Mouse (Mus musculus) lung, adult 18-20 months (tissue): ENCODE results near the gene Acvr2b.

Experiments used
- DNase-seq, 2 experiments: peaks; one replicate each; pipeline ENCODE4 v3.0.0; 2022; ENCODE audit warnings: mixed read lengths in 2 of 2

Acvr2b gene

DNA sequence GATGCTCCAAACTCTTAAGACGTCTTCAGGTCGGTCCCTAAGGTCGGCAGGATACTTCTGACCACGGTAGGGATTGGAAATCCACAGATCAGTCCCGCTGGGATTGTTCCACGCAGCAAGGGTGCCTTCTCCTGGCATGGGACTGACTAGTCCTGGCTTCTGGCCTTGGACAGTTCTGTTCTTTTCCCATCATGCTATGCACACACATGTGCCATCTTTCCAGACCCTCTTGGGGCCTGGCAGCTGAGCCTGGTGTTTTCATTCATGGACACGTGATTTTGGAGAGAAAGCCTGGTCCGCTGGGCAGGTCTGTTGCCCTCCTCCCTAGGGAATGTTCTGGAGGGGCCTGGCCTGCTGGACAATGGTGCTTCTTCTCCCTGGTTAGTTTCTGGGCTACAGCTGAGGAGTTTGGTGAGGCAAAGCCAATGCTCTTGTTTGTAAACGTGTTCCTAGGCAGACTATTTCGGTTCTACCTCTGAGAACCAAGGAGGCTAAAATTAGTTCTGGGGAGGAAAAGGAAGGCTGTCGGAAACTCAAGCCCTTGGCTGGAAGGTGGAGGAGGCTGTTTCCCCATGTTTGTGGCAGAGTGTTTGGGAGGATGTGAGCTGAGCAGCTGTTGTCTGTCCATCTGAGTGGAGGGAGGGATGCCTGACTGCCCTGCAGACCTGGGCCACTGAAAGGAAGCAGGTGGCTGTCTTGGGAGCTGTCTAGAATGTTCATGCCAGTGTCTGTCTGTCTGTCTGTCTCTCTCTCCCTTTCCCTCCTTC, 7.2 kb downstream of the Acvr2b start:
- no peak for DNase-seq

- DNase-seq, result no peak
Observed at GRCm38 (mm10) chr9:119409864-119410263, 7.9 kb downstream of the Acvr2b start.

DNA sequence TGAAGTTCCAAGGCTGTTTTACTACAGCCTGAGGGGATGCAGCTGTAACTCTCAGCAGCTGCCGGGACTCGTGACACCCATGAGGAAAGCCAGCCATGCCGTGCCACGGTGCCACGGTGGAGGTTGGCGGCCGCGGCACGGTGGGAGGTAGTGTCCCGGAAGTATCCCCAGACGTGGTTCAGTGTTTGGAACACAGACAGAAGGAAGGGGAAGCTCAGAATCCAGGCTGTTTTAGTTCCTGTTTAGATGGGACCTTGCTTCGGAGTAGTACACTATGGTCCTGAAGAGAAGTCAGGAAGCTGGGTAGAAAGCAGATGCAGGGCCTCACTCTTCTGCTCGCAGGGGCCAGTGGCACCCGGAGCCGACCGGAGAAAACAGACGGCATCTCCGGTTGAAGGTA, 16.1 kb downstream of the Acvr2b start:
- no peak for DNase-seq

DNA sequence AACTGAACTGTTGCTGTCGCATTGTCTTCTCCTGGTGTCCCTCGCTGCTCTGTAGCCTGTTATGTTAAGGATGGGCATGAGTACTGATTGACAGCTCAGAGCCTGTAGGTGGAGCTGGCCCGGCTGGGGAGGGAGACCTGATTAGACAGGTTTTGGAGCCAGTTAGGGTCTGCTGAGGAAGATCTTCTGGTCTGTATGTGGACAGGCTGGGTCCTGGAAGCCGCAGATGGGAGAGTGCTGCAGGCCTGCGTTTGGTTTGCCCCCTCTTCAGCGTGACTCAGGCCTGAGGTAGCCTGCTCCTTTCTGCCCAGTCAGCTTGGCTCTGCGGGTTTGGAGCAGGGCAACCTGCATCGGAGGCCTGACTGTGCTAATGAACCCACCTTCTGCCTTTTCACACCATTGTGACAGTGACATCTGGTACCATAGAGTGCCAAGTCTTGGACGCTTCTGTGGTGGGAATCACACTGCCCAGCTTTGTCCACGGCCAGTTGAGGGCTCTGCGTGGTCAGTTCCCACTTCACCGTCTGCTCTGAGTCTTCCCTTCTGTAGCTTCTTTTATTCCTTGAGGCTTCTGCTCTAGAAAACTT, 18.0 kb downstream of the Acvr2b start:
- no peak for DNase-seq

- peak; percentile 54 to 69 for DNase-seq
Observed at GRCm38 (mm10) chr9:119425217-119425975, 23.5 kb downstream of the Acvr2b start.

DNA sequence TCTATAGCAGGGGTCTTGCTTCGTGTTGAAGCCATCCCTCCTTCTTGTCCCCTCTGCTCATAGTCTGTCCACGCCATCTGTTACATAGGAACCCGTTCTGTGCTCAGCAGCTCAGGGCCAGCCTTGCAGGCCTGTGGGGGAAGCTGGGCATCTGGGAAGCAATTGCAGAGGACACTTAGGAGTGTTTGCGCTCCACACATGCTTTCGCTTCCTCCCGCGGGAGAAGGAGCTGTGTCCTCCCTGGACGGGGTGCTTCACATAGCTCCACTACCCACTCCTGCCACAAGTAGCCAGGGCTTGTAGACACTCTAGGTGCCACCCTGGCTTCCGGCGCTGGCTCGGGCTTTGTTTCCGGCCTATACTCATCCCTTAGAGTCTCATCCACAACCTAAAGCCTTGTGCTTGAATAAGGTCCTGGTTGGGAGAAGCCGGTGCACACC, 24.1 kb downstream of the Acvr2b start:
- DNase-seq, result peak; percentile 62 to 67

GRCm38 (mm10) chr9:119426483-119426882, 24.6 kb downstream of the Acvr2b start:
- DNase-seq, result peak in 1 of 2 experiments; percentile 41

DNA sequence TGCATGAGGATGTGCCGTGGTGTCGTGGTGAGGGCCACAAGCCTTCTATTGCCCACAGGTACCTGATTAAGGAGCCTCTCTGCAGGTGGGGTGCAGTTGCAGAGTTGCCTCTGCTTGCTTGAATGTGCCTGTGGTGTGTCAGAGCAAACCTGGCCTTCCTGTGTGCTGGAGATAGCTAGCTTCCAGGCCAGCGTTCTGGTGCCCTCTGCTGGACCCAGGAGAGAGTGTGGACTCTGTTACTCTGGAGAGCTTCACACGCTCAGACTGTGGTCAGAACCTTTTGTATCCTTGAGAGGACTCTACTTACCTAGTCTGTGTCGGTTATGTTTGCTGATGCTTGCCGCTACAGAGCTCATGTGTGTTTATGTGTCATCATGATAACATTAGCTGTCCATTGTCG, 28.4 kb downstream of the Acvr2b start:
- DNase-seq, result peak; percentile 83 to 85

- DNase-seq, result no peak
Observed at GRCm38 (mm10) chr9:119435855-119436254, 33.9 kb downstream of the Acvr2b start.

GRCm38 (mm10) chr9:119438065-119438464, 36.1 kb downstream of the Acvr2b start:
- no peak for DNase-seq

GRCm38 (mm10) chr9:119438498-119439000, 36.6 kb downstream of the Acvr2b start:
- DNase-seq, result no peak

GRCm38 (mm10) chr9:119444738-119445429, 43.0 kb downstream of the Acvr2b start, which contains the start of gene Exog:
Gene Exog (plus strand): TSS chr9:119444943.
- peak; percentile 96 to 98 for DNase-seq

DNA sequence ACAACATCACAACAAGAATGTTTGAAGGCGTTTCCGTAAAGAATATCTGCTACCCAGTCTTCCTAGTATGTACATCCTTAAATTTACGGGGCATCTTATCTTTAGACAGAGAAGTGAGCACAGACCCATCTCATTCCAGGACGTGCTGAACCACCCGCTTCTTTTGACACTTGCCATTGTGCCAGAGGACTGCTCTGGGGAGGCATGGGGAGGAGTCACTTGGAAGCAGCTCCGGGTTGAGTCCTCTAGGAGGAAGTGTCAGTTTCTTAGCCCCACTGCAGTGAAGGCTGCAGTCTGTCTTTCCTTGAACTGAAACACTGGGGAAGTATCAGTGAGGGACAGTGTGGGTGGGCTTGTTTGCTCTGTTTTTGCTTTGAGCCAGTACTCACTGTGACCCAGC, 43.8 kb downstream of the Acvr2b start:
- DNase-seq, result no peak

GRCm38 (mm10) chr9:119455967-119456366, 54.0 kb downstream of the Acvr2b start:
- no peak for DNase-seq

GRCm38 (mm10) chr9:119457122-119457521, 55.2 kb downstream of the Acvr2b start:
- DNase-seq, result no peak

DNA sequence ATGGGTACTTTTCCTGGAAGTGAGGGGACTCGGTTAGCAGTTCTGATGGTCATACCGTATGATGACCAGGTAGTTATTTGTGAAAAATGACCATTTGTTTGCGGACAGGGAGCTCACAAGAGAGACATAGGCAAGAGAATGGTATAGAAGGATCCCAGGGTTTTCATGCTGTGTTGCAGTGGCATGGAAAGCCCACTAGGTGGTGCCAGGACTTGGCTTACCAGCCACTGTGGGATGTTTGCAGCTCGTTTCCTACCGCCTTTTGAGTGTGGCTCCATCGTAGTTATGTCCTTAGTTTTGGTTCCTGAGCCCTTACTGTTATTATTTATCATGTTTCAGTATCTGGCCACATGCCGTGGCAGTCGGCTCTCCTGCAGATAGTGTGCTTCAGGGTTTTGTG, 58.5 kb downstream of the Acvr2b start:
- peak; percentile 29 to 45 for DNase-seq

- no peak for DNase-seq
Observed at GRCm38 (mm10) chr9:119465056-119465455, 63.1 kb downstream of the Acvr2b start.

- no peak for DNase-seq
Observed at GRCm38 (mm10) chr9:119465595-119465994, 63.7 kb downstream of the Acvr2b start.

DNA sequence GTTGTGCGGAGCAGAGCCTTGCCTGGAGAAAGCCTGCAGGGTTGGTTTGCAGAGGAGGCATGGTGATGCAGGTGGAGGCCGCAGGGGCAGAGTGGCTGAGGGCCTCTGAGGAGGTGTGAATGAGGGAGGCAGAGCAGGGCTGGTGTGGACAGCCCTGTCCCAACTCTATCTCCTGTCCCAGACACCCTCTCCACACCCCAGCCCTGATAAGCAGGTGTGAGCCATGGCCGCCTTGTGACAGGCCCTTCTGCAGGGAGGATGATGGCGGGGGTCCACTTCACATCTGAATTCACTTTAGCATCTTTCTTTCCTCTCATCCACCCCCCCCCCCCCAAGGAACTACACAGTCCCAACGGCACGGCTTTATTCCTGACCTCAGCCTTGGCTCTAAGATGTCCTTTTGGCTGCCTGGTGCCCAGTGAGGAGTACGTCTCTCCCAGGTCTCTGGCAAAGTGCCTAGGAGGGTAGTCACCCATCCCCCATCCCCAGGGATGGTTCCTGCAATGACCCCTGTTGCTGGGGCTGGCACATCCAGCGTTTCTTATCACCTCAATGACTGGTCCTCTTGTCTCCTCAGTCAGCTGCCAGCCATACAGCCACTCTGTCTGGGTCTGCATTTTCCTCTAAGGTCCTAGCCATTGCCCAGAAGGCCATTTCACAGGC, 67.9 kb downstream of the Acvr2b start:
- no peak for DNase-seq

- DNase-seq, result no peak
Observed at GRCm38 (mm10) chr9:119472412-119472918, 70.5 kb downstream of the Acvr2b start.

DNA sequence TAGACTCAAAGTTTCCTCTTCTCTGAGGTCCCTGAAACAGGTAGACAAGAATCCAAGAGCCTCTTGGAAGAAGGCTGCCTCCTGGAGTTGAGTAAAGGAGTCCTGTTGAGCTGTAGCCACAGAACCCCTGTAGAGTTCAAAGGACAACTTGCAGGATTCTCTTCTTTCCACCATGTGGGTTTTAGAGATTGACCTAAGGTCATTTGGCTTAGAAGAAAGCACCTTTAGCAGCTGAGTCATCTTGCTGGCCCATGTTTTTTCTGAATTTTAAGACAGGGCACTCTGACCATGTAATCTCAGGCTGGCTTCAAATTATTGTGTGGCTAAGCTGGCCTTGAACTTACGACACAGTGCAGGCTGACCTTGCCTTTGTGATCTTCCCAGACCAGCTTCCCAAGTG, 71.1 kb downstream of the Acvr2b start:
- no peak for DNase-seq

DNA sequence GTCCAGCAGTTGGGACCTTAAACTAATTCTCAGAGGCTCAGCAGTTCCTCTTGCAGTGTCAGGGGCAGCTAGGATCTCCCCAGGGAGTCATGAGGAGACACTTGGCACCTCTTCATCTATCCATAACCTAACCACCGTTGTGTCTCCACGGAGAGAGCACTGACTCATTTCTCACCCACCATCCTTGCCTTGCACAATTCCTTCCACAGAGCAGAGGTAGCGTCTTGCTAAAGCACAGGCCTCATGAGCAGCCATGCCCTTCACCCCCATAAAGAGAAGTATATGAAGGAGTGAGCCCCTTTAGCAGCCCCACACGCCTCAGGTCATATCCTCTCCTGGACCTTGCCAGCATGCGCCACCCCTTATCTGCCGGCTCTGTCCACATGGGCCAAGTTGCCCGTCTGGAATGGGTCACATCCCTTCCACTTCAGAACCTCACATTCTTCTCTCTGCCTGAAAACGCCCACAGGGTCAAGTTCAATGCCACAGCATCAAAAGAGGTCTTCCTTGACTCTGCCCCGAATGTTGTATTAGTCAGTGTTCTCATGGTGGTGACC, 71.8 kb downstream of the Acvr2b start:
- DNase-seq, result no peak
